Mouse (Mus musculus) frontal cortex, postnatal 25 days (tissue): ENCODE results near the gene Cfap58.

Experiments
- DNase-seq, 2 experiments: peaks; one replicate each; pipeline ENCODE4 v3.0.0; 2022; ENCODE audit warnings: low spot score in 2 of 2

Cfap58 gene

DNA sequence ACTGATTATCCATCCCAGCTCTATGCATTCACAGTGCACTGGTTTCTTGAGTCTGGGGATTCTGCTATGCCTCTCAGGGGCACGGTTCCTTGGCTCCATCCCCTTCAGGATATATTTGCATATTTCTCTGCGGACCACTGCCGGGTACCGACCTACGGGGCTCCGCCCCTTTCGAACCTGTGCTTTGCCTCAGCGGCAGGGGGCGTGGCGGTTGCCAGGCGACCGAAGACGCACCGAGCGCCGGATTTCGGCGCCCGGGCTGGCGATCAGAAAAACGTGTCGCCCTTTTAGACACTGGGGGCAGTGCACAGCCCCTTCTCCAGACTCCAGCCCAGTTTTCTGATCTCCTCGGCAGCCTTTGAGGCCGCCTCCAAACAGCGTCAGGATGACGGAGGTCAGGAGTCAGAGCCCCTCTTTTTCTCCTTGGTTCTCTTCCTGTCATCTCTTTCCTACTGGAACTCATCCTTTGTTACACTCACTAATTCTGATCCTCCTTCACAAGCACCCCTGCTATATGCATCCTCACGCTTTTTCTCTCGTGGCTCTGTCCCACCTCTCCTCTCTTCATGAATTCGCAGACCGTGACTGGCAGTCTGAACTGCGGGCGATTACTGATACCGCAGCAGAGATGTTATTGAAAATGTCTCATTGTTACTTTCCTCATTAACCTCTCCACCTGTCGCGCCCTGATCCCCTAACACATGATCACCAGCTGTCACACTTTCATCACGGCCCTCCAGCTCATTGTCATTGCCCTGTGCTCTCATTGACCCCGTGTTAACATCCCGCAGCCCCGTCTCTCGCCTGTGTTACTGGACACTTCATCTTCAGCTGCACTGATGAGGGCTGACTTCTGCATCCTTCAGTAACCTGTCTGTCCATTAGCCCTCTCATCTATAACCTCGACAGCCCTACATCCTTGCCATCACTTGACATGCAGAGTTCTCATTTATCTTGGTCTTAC, at the start of gene Cfap58:
Gene Cfap58 (plus strand): TSS at position 233 of the 964 bp plus-strand sequence.
- peak in 1 of 2 experiments; percentile 20 for DNase-seq

DNA sequence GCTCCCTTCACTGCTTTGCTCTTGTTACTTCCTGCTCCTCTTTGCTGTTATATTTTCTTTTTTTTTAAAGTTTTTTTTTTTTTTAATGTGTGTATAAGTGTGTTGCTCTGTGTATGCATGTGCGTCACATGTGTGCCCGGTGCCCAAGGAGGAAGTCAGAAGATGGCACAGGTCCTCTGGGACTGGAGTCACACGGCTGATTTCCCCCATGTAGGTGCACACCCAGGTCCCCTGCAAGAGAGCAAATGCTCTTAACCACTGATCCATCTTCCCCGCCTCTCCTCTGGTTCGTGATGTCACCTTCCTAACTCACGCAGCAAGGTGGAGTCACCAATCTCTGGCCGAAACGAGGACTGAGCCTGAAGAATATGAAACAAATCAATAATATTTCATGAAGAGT, 49.4 kb upstream of the Cfap58 start:
- no peak for DNase-seq

DNA sequence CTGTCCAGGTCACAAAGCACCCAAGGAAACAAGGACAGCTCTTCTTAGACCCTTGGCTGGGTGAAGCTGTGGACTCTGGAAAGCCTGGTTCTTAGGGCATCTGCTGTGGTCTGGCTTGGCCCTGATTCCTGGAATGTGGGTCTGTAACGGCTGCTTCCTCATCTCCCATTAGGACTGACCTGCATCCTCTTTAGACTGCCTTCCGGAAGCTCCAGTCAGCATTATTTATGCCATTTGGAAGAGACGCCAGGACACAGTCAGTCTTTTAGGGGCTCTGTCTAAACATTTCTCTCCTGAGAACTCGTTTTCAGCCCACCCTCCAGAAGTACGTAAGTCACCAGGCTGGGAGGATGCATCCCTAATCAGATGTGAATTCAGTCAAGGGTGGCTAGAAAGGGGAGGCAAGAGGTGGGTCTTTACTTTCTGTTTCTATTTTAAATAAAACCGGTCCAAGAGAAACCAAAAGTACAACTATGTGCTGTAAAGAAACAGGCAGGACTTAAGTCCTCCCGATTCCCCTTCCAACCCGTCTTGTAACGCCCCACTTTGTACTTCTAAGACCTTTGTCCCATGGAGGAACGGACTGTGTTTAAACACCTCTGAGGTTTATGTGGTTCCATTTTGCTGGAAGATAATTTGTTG, 46.9 kb upstream of the Cfap58 start:
- DNase-seq, result no peak

DNA sequence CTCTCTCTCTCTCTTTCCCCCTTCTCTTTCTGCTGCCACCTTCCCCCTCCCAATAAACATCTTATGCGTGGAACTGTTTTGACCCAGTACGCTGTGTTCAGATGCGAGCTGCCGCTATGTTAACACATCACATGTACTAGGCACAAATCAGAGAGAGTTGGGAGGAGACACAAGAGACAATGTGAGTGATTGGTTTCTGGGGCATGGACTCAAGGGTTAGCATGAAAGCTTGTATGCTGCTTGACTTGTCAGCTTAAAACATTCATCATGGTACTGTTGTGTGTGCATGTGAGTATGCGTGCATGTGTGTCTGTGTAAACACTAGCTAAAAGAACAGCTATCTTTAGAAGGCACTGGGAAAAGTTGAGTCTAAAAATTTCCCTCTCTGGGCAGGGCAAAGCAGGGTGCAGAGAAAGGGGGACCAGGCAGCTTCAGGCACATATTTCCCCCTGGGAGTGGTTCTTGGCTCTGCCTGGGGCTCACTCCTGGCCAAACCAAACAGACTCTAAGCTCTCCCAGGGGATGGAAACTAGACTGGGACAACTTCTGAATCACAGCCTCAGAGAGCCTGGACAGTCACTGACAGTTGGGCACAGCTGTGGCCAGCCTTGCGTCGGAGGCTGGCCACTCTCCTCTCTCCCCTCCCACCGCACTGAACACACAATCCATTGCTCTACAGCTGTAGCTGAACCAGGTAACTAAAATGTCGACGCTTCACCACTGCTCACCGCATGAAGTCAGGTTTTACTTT, 45.7 kb upstream of the Cfap58 start:
- DNase-seq, result no peak

GRCm38 (mm10) chr19:47893092-47893491, 44.4 kb upstream of the Cfap58 start:
- no peak for DNase-seq

DNA sequence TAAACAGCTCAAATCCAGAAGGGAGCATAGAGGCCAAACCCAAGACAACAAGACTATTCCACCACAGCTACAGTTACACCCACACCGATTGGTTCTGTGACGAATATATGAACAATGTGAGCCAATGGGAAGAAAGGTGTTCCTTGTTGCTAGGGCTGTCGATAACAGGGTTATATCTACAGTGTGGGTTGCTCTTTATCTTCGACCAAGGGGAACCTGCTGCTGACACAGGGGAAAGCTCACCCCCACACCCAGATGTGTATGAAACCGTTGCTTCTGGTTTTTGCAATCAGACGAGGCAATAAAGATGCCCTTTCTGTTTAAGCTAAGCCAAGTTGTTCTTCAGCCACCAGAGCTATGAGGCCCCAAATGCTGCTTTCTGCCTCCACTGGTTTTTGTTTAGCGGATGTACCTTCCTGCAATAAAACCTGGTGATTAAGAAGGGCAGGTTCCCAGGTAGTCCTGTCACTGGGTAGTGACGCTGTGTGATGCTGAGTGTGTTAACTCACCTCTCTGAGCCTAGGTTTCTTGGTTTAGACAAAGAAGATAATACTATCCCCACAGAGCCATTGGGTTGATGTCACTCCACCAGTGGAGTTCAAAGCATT, 38.9 kb upstream of the Cfap58 start:
- DNase-seq, result no peak

DNA sequence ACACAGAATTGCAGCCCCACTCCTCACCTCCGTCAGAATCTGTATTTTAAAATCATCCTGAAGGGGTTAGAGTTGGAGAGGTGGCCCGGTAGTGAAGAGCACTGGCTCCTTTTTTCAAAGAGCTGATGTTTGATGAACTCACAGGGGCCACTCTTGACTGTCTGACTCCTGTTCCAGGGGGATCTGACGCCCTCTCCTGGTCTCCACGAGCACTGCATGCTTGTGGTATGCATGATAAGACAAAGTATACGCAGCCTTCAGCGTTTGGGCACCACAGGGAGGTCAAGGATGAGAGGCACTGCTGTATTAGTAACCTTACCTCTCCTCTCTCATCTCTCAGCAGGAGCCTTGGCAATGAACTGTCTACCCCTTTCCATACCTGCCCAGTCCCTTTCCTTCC, 37.5 kb upstream of the Cfap58 start:
- DNase-seq, result no peak

- no peak for DNase-seq
Observed at GRCm38 (mm10) chr19:47900558-47900957, 36.9 kb upstream of the Cfap58 start.

- DNase-seq, result no peak
Observed at GRCm38 (mm10) chr19:47902316-47903201, 34.9 kb upstream of the Cfap58 start.

DNA sequence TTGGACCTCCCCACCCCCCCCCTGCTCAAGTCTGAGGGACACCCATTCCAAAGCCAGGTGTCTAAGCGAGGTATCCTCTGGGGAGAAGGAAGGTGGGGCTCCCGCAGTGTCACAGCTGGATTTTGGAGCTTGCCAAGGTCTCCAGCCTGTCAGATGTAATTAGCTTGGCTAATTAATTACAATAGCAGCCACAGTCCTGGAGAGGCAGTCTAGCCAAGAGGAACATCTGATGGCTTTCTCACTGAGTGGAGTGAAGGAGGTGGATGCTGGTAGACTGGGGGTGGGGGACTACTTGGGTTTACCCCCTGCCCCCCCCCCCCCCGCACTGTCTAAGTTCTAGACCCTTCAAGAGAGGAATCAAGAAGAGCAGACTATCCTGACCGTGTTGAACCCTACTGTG, 33.8 kb upstream of the Cfap58 start:
- DNase-seq, result no peak

DNA sequence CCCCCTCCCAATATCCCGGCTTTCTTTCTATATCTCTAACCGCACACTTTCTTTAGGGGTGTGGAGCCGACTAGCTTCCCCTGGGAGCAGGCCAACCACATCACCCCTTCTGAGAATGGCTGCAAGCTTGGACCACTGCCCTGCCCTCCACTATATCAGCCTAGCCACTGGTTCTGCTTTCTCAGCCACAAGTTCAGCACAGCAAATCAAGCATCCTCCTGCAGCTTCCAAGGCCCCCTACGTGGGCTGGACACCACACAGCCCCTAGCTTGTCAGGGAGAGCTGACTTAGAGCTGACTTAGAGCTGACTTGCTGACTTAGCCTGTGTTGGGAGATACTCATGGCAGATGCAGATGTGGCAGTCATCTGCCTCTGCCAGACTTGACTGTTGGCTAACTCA, 32.4 kb upstream of the Cfap58 start:
- DNase-seq, result no peak

DNA sequence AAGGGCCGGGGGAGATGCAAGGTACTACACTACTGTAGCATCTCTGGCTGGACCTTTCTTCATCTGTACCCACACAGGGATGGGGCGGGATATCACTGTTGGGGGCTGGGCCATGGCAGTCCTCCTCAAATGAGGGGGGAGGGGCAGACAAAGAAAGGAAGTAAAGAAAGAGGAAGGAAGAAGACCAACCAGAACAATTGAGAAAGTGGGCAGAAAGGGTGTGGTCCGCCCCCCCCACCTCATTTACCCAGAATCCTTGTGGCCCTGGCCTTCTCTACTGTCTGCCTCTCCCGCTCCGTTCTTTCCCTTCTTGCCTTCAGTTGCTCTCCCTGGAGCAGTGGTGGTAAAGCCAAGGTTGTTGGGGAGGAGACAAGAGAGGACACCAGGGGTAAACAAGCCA, 31.9 kb upstream of the Cfap58 start:
- no peak for DNase-seq

DNA sequence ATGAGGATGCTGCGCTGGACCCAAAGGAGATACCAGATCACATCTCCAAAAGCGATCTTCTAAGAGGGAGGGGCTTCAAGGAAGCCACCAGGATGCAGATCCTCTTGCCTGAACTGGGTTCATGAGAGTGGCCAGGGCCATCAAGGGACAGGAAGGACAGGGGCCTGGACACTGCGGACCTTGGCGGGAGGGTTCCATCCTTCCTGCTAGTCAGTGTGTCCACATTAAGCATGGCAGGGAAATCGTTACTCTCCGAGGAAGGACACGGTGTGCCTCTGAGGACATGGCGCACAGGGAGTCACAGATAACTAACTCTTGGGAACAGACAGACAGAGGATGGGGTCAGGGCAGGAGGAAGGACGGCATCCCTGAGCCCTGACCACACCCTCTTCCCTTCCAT, 29.9 kb upstream of the Cfap58 start:
- no peak for DNase-seq

DNA sequence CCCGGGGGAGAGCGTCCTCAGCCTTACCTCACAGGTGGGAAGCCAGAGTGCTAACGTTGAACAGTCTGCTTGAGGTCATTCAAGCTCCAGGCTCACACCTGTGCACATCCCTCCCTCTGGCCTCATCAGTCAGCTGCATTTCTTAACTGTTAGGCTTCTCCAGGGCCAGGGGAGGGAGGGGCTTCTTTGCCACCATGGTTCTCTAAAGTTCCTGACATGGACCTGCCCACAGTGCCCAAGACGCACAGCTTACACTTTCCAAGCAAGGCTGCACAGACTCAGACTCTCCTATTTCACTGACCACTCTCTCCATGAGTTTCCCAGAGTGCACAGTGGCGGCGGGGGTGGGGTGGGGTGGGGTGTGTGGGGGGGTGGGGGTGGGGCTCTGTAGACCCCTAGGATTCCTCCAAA, 28.5 kb upstream of the Cfap58 start:
- no peak for DNase-seq

DNA sequence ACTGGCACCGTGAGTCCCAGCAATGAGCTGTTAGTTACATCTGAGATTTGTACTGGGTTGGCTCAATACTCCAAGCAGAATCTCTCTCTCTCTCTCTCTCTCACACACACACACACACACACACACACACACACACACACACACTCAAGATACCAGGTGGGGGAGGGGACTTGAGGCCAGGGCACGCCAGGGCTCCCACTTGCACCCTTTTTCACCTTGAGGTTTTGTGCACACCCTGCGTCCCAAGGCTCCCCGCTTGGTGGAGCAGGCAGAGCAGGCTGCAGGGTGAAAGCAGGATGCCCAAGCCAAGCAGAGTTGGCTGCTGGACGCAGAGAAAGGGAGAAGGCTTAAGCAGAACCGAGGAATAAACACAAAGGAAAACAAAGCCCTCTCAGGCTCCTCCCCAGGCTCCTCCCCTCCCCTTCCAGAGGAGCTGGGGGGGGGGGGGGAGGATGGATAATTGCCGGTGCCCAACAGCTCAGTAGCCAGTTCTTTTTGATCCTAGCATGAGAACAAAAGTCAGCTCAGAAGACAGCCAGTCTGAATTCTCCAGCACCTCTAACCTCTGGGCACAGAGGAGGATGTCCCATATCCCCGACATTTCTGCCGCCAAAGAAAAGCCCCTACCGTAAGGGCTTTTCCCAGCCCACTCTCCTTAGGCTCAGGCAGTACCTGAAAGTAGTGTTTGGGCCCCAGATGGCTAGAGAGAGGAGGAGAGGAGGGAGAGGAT, 27.9 kb upstream of the Cfap58 start:
- no peak for DNase-seq

DNA sequence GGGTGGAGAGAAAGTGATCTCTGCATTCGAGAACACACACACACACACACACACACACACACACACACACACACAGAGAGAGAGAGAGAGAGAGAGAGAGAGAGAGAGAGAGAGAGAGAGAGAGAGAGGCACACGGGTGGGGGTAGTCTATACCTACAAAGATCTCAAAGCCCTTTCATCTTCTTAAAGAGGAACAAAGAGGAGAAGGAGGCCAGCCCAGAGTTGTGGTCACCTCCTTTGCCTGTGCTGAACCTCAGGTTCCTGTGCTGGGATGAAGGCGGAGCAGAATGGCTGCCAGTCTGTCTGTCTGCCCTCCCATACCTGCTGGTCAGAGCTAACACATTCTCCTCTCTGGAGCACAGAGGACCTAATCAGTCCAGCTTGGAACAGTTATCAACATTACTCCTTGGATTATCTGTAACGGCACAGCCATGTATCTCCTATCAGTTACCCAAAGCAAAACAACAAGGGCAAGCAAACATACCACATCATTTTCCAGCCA, 27.3 kb upstream of the Cfap58 start:
- no peak for DNase-seq

- no peak for DNase-seq
Observed at GRCm38 (mm10) chr19:47910751-47911150, 26.7 kb upstream of the Cfap58 start.

DNA sequence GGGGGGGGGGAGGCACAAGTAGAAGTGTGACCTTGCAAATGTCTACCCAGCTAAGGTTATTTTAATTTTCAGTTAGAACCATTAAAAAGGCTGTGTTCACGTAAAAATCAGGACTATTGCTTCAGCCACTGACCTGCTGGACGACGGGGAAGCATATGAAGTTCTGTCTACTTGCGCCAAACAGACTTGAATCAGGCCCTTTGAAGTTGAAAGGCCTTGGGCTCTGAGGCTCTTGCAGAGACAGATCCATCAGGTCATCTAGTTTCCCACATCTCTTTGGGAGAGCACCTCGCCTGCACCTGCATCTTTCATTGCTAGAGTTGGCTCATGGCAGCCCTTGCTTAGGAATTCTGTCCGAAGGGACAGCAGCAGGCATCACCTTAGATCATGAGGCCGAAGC, 24.1 kb upstream of the Cfap58 start:
- DNase-seq, result no peak

DNA sequence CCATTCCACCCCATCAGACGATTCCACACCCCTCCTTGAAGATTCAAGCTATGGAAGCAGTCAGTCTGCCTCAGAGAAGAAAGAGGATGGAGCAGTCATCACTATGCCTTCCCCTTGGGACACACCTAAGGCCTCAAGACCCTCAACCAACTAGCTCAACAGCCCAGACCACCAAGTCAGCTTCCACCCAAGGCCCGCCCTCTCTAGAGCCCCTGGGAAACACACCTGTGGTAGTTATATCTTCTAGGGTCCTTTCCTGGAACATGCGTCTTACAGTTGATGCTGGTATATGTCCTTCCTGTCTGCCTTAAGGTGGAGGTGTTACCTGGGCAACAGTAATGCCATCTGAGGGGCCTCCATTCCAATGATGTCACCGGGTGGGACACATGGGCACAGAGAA, 23.3 kb upstream of the Cfap58 start:
- no peak for DNase-seq

DNA sequence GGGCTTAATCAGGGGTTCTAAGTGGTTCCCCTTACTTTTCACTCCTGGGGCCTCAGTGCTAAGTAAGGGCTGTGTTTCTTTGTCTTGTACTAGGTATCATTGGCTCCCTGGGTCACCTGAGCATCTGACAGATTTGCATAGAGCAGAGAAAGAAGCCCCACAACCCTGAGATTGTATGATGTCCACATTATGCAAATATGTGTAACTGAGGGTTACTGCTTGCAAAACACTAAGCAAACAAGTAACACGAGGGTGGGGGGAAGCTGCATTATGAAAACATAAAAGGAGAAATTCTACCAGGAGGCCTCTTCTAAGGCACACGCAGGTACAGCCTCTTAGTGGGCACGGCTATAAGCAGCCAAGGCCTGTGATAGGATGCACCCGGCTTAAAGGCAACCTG, 22.2 kb upstream of the Cfap58 start:
- no peak for DNase-seq
